Comparison of ENCODE assay signal across 10 mouse cellular contexts in the genomic region with DNA sequence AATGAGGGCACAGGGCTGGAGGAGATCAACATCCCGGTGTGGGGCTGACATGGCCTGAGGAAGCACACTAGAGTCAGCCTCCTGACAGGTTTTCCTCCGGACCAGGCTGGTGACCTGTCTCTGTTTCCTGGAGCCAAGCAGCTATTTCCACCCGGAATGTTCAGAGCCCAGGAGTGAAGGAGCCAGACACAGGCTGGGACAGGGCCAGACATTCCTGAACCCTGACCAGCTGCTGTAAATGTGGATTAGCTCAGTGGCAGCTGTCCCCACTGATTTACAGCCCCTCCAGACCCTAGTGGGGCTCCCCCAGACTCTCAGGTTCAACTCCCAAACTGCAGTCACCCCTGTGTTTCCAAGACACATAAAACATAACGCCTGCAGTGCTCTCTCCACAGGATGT. TPM values are rescaled to one million over a fixed set of nuclear protein-coding genes. Genes with fewer than 3 reads are reported as not detected.
DNase-seq lines count a peak whose midpoint lies in the region; ATAC-seq and TF ChIP-seq lines count a peak whose summit lies in the region.
"Had no signal": no experiment of that assay in that cellular context is flagged by ENCODE, and none has a peak within 500 bp of the region (broad histone marks: within the 10 kb centered on the region; RNA-seq: fewer than 3 reads in every experiment).

No protein-coding gene starts in this region.

- no peaks in the 10 kb centered on the region for H3K36me3 ChIP-seq in limb, embryonic 11.5 days (ENCODE audit: control insufficient read depth, insufficient read depth, low read length)
- H3K36me3 ChIP-seq in hindbrain, embryonic 16.5 days (ENCODE audit: control insufficient read depth, insufficient read depth, low read length) = no peaks in the 10 kb centered on the region
- H3K36me3 ChIP-seq: G1E had no signal

- H3K4me1 ChIP-seq in limb, embryonic 11.5 days (ENCODE audit: control insufficient read depth, insufficient read depth, low read length) = peaks cover 27% of the 10 kb centered on the region
- H3K4me1 ChIP-seq in cerebellum, adult 2 months (ENCODE audit: control insufficient read depth, insufficient read depth, low read length) = peaks cover 77% of the 10 kb centered on the region
- peaks cover 20% of the 10 kb centered on the region for H3K4me1 ChIP-seq in hindbrain, embryonic 16.5 days (ENCODE audit: control insufficient read depth, insufficient read depth, low read depth, low read length)

- 38% methylated on average over 4 of the region's 4 CpGs for WGBS in limb, embryonic 11.5 days
- 41% methylated on average over 4 of the region's 4 CpGs for WGBS in cerebellum, adult 2 months
- WGBS in hindbrain, embryonic 16.5 days = 59% methylated on average over 4 of the region's 4 CpGs

- H3K9ac ChIP-seq in limb, embryonic 11.5 days (ENCODE audit: low read length) = no peak overlapping the region
- no peak overlapping the region for H3K9ac ChIP-seq in hindbrain, embryonic 16.5 days (ENCODE audit: low read depth, low read length)
- H3K9ac ChIP-seq: forebrain, embryonic 13.5 days had no signal

- peak; percentile 34 for DNase-seq in 3T3-L1 (ENCODE audit: low read depth, low spot score)
- peak; percentile 70 for DNase-seq in gastrocnemius, adult 18-20 months (ENCODE audit: low spot score)
- peak; percentile 77 for DNase-seq in heart, postnatal 4 days
- peak; percentile 39 for DNase-seq in limb, embryonic 11.5 days (ENCODE audit: low spot score)
- DNase-seq in layer of hippocampus, postnatal 25 days (ENCODE audit: extremely low spot score in 1 of 2, low spot score in 1 of 2) = no peak
- no peak for DNase-seq in cerebellum, postnatal 4 days (ENCODE audit: low spot score in 2 of 2)
- DNase-seq in cerebellum, adult 2 months = no peak

- no peak overlapping the region for H3K4me3 ChIP-seq in limb, embryonic 11.5 days (ENCODE audit: low read depth, low read length)
- no peak overlapping the region for H3K4me3 ChIP-seq in cerebellum, adult 2 months (replicated peaks; ENCODE audit: insufficient read depth, low read depth, low read length)
- H3K4me3 ChIP-seq in hindbrain, embryonic 16.5 days (ENCODE audit: low read length) = no peak overlapping the region
- H3K4me3 ChIP-seq: forebrain, embryonic 13.5 days had no signal

- 0 out of 2 replicates have a peak, but pooled peaks have one; percentile 33 for ATAC-seq in limb, embryonic 11.5 days (ENCODE audit: insufficient number of reproducible peaks, low FRiP score, low TSS enrichment, low read depth)
- ATAC-seq in hindbrain, embryonic 16.5 days = no peak
- ATAC-seq: forebrain, embryonic 13.5 days had no signal

- 0 out of 2 replicates have a peak overlapping the region, but pooled peaks have one; percentile 8 for H3K27ac ChIP-seq in limb, embryonic 11.5 days (replicated peaks; ENCODE audit: low read depth, low read length)
- no peak overlapping the region for H3K27ac ChIP-seq in cerebellum, adult 2 months (ENCODE audit: insufficient read depth, low read length)
- no peak overlapping the region for H3K27ac ChIP-seq in hindbrain, embryonic 16.5 days (ENCODE audit: low read depth, low read length)
- H3K27ac ChIP-seq: forebrain, embryonic 13.5 days had no signal

- no peak for TF ChIP-seq POLR2A in cerebellum, adult 2 months (IDR thresholded peaks at IDR 0.05; ENCODE audit: borderline replicate concordance, insufficient read depth, low read length)

- H3K27me3 ChIP-seq in limb, embryonic 11.5 days (ENCODE audit: control insufficient read depth, insufficient read depth, low read length) = no peaks in the 10 kb centered on the region
- H3K27me3 ChIP-seq in cerebellum, adult 2 months (ENCODE audit: control insufficient read depth, insufficient read depth, low read length) = no peaks in the 10 kb centered on the region
- H3K27me3 ChIP-seq in hindbrain, embryonic 16.5 days (replicated peaks; ENCODE audit: control insufficient read depth, insufficient read depth, low read length) = no peaks in the 10 kb centered on the region
- H3K27me3 ChIP-seq: forebrain, embryonic 13.5 days had no signal

- peaks cover 5% of the 10 kb centered on the region; the same call in 1 of the 2 replicates for H3K9me3 ChIP-seq in limb, embryonic 11.5 days (ENCODE audit: control insufficient read depth, low read length)
- no peaks in the 10 kb centered on the region for H3K9me3 ChIP-seq in hindbrain, embryonic 16.5 days (ENCODE audit: control insufficient read depth, low read length)
- H3K9me3 ChIP-seq: forebrain, embryonic 13.5 days had no signal

- H3K4me2 ChIP-seq in limb, embryonic 11.5 days (ENCODE audit: low read depth, severe bottlenecking) = 0 out of 2 replicates have a peak overlapping the region, but pooled peaks have one; percentile 15
- H3K4me2 ChIP-seq in hindbrain, embryonic 16.5 days (ENCODE audit: low read length) = no peak overlapping the region
- H3K4me2 ChIP-seq: forebrain, embryonic 13.5 days had no signal

- no peak for TF ChIP-seq CTCF in cerebellum, adult 2 months (IDR thresholded peaks at IDR 0.05; ENCODE audit: borderline replicate concordance, insufficient read depth, low read depth, low read length)

RNA-seq across cellular contexts. Expression of a gene that starts 42.7 kb away (rescaled TPM):
- not detected for total RNA-seq in gastrocnemius, adult 18-20 months (2021)
- total RNA-seq in heart, postnatal 4 days (2021) = under 1 TPM in 1 of 2 experiments, not detected in 1; 0.18 TPM
- 0.20 and 0.23 TPM in 2 replicates for polyA plus RNA-seq in limb, embryonic 11.5 days (2014; fragmentation: Nextera tagmentation; extraction: Ambion mirVana)
- total RNA-seq in layer of hippocampus, postnatal 25 days (2021) = 100 to 1,000 TPM; 132 to 135 TPM
- polyA plus RNA-seq in cerebellum, adult 2 months (2012; rRNA removed) = 187 and 216 TPM in 2 replicates
- polyA plus RNA-seq in hindbrain, embryonic 16.5 days (2015; fragmentation: Nextera tagmentation; extraction: Ambion mirVana) = 198 and 224 TPM in 2 replicates
- polyA plus RNA-seq: G1E had no signal

Comparison
In these comparisons a context has a peak if more than half of its experiments do, and no peak if none do; other contexts are left out.
1. DNase-seq: peak in 3T3-L1 (single experiment), gastrocnemius, adult 18-20 months (single experiment), heart, postnatal 4 days (single experiment) and limb, embryonic 11.5 days (single experiment); none in layer of hippocampus, postnatal 25 days (0 of 2), cerebellum, postnatal 4 days (0 of 2) and cerebellum, adult 2 months (0 of 2).
2. RNA of a gene that starts 42.7 kb away (total RNA-seq): 132 to 135 TPM in layer of hippocampus, postnatal 25 days; 0.18 TPM in heart, postnatal 4 days and not detected in gastrocnemius, adult 18-20 months; every median in the first group is over 100 times any median in the second.